Mouse (Mus musculus) stomach, postnatal 0 days (tissue): ENCODE measurements at regions not wholly inside any gene's neighbourhood (a gene's known extent, or its start where the extent isn't known, plus 50 kb on each side); places are given as distances from the start of the nearest gene placed in this dataset.

Source experiments
- CTCF ChIP-seq: IDR thresholded peaks from 2 replicates; pipeline ENCODE4 v1.5.1; 2016; ENCODE audit warnings: antibody characterized with exemption, low read depth, mild to moderate bottlenecking, moderate library complexity
- EP300 ChIP-seq: optimal IDR thresholded peaks from 2 replicates; pipeline ENCODE3; 2016; ENCODE audit warnings: antibody characterized with exemption

DNA sequence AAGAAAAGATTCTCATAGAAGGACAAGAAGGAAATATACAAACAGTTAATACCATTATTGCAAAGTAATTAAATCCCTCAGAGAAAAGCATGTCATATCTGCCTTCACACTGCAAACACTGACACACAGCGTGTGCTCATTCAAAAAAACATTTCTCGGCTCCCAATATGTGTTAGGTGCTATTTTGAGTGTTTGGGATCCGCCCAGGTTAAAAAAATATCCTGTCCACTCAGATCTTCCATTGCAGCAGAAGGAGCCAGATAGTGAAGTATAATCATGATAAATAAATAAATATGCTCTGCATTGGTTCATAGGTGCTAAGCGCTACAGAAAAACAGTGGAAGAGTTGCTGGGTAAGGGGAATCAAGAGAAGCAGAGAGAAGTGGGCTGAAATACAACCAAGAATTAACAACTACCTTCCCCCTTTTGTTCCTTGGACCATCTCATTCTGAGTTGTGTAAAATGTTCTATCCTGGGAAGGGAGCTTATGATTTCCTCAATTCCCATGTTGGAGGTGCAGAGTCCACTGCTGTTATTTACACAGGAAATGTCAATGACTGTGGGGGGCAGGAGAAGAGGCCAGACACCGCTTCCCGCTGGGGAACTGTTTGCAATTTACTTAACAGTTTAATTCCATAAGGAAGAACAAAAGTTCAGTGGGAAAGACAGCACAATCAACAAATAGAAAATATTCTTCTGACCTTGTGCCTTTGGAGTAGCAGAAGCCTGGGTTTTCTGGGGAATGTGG, 139.9 kb downstream of the Tle1 start:
- TF ChIP-seq CTCF (no peak), EP300 (no peak)
